Mouse (Mus musculus): ENCODE results near the gene Pgs1.

GRCm38 (mm10) chr11:117987032-117987451, 950 bp downstream of the Pgs1 start:
- no peak for TF ChIP-seq GATA1 (IDR thresholded peaks at IDR 0.05; ENCODE audit: low read length)
- no peak for TF ChIP-seq TAL1 (IDR thresholded peaks at IDR 0.05; ENCODE audit: low read length)

Data from erythroblast, embryonic 14.5 days (primary cell).